Mouse (Mus musculus): ENCODE measurements around the gene Slitrk4. TPM values are rescaled to one million over a fixed set of nuclear protein-coding genes. Genes with fewer than 3 reads are reported as not detected.

The Slitrk4 gene
- polyA plus RNA-seq, 1 experiment from 2014 or later = 0.17 TPM

- TF ChIP-seq CTCF (IDR thresholded peaks at IDR 0.05) (no peak), EP300 (IDR thresholded peaks at IDR 0.05) (no peak)
- no peaks in the 10 kb centered on the region for H3K27me3 ChIP-seq (replicated peaks; ENCODE audit: insufficient read depth, low read length)
- H3K4me2 ChIP-seq (replicated peaks; ENCODE audit: low read depth, low read length) = no peak overlapping the region
- 62% methylated on average over 1 of the region's 1 CpGs for WGBS
- H3K4me1 ChIP-seq (ENCODE audit: insufficient read depth, low read depth, low read length) = no peaks in the 10 kb centered on the region
- H3K9me3 ChIP-seq (ENCODE audit: low read length) = no peaks in the 10 kb centered on the region
- no peak for ATAC-seq
- no peak overlapping the region for H3K4me3 ChIP-seq (ENCODE audit: low read depth, low read length)
- no peaks in the 10 kb centered on the region for H3K36me3 ChIP-seq (ENCODE audit: insufficient read depth, low read length)
- H3K27ac ChIP-seq (ENCODE audit: low read length) = no peak overlapping the region
- DNase-seq (ENCODE audit: low spot score) = no peak
- no peak overlapping the region for H3K9ac ChIP-seq (replicated peaks; ENCODE audit: low read depth)
These were observed 13.3 kb downstream of the Slitrk4 start for GRCm38 (mm10) chrX:64263481-64263880.

Other genes with a start within 250 kb of the Slitrk4 start
- not detected in 2 replicates for gene Gm6760, start 124.8 kb downstream of the Slitrk4 start, polyA plus RNA-seq (2015; fragmentation: Nextera tagmentation; extraction: Ambion mirVana)
- not detected in 2 replicates for gene 3830417A13Rik, start 103.4 kb downstream of the Slitrk4 start, polyA plus RNA-seq (2015; fragmentation: Nextera tagmentation; extraction: Ambion mirVana)

All from lung, postnatal 0 days (tissue).